Mouse (Mus musculus) retina, adult 2 months (tissue): ENCODE data around the gene Jmjd1c.

Experiments used
- DNase-seq: peaks from one replicate; pipeline ENCODE4 v3.0.0-alpha.2; 2012; ENCODE audit warnings: low read depth, low spot score

The Jmjd1c gene

DNA sequence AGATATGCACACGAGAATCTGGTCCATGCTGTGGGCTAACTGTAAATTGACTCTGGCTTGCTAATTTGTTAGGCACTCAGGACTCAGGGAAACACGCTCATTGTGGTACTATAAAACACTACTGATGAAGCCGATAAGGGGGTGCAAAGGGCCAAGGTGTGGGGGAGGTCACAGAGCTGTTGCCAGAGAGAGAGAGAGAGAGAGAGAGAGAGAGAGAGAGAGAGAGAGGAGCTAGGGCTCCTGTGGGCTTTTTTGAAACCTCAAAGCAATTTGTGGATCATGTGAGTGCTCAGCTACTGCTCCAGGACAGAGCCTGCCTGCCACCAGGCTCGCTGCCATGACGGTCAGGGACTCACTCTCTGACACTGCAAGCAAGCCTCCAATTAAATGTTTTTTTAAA lies 202.9 kb downstream of the Jmjd1c start:
- DNase-seq: no peak

DNA sequence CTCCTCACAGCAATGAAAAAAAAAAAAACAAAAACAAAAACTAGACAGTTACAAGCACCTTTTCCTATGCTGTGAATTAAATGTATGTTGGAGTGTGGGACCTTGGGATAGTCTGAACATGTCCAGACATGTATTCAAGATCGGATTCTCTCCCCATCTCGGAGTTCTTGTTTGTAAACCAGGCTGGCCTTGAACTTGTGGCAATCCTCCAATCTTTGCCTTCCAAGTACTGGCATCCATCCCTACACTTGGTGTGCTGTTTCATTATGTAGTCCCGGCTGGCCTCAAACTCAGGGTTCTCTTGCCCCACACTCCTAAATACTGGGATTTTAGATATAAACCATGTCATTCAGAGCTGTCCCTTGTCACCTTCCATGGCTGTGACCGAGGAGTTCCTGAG lies 203.4 kb downstream of the Jmjd1c start:
- no peak for DNase-seq

- no peak for DNase-seq
Measured at GRCm38 (mm10) chr10:67301046-67301445, 205.1 kb downstream of the Jmjd1c start.

DNA sequence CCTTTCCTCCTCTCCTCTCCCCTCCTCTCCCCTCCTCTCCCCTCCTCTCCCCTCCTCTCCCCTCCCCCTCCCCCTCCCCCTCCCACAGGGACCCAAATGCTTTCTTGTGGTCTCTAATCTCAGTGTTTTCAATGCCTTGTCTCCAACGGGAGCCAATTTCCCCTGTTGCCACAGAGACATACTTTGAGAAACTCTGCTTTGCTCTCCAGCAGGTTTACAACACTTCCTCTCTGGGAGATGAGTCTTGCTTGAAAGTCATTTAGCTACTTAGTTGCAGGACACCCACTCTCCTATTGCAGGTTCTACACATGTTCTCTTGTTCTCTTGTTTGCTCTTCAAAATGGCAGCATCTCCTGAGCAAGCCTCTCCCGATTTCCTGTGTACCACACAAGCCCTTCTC lies 206.4 kb downstream of the Jmjd1c start:
- DNase-seq: no peak
